Mouse (Mus musculus) hindbrain, embryonic 14.5 days (tissue): ENCODE results near the gene Polr2b. TPM values are rescaled to one million over a fixed set of nuclear protein-coding genes. Genes with fewer than 3 reads are reported as not detected.
A peak's percentile ranks its signal among the peaks of the same experiment; 100 is the strongest.

ENCODE experiments used
- ATAC-seq: fragments of 200-750 bp; cut with Nextera tagmentation; 2 replicates; pipeline ENCODE4 v1.8.0; 2017; ENCODE audit warnings: moderate number of reproducible peaks, mild to moderate bottlenecking, moderate TSS enrichment, moderate library complexity; ENCODE audit not compliant: low FRiP score
- DNase-seq: peaks from one replicate; pipeline ENCODE4 v3.0.0-alpha.2; 2015; ENCODE audit warnings: low spot score
- H3K27ac ChIP-seq: fragments of 300-500 bp; sonication (generic); 2 replicates; pipeline ENCODE4 v1.5.1; 2014; ENCODE audit warnings: mild to moderate bottlenecking, moderate library complexity
- H3K27me3 ChIP-seq: fragments of 300-500 bp; sonication (generic); 2 replicates; pipeline ENCODE4 v1.6.1; 2014; ENCODE audit warnings: mild to moderate bottlenecking, low read length, mixed read lengths; ENCODE audit not compliant: control insufficient read depth, insufficient read depth
- H3K36me3 ChIP-seq: fragments of 300-500 bp; sonication (generic); replicated peaks from 2 replicates; pipeline ENCODE4 v1.6.1; 2014; ENCODE audit not compliant: control insufficient read depth, insufficient read depth
- H3K4me1 ChIP-seq: fragments of 300-500 bp; sonication (generic); replicated peaks from 2 replicates; pipeline ENCODE4 v1.6.1; 2014; ENCODE audit warnings: antibody characterized with exemption, low read length, mixed read lengths; ENCODE audit not compliant: control insufficient read depth, insufficient read depth
- H3K4me2 ChIP-seq: fragments of 300-500 bp; sonication (generic); replicated peaks from 2 replicates; pipeline ENCODE4 v1.6.1; 2014; ENCODE audit warnings: mild to moderate bottlenecking, moderate library complexity
- H3K4me3 ChIP-seq: fragments of 300-500 bp; sonication (generic); replicated peaks from 2 replicates; pipeline ENCODE4 v1.5.1; 2014; ENCODE audit warnings: mild to moderate bottlenecking, low read length
- H3K9ac ChIP-seq: fragments of 300-500 bp; sonication (generic); 2 replicates; pipeline ENCODE4 v1.6.1; 2014
- H3K9me3 ChIP-seq: fragments of 300-500 bp; sonication (generic); 2 replicates; pipeline ENCODE4 v1.6.1; 2016; ENCODE audit warnings: low read length; ENCODE audit not compliant: control insufficient read depth
- WGBS: fragments of 180-500 bp; shearing (Covaris S2); extraction: QIAGEN DNeasy Blood & Tissue Kit; methylation state at CpG from one replicate; pipeline ENCODE4 v1.1.7; 2014; 5-methylcytosine and 5-hydroxymethylcytosine counted together
- polyA plus RNA-seq: library from polyadenylated mRNA; unstranded; fragments of >200 nt; fragmentation: Nextera tagmentation; extraction: Ambion mirVana; gene quantifications from 2 replicates; pipeline ENCODE4 v1.2.1, GENCODE M21; 2014

Gene Polr2b
- polyA plus RNA-seq = 57.5 and 67.8 TPM in 2 replicates

DNA sequence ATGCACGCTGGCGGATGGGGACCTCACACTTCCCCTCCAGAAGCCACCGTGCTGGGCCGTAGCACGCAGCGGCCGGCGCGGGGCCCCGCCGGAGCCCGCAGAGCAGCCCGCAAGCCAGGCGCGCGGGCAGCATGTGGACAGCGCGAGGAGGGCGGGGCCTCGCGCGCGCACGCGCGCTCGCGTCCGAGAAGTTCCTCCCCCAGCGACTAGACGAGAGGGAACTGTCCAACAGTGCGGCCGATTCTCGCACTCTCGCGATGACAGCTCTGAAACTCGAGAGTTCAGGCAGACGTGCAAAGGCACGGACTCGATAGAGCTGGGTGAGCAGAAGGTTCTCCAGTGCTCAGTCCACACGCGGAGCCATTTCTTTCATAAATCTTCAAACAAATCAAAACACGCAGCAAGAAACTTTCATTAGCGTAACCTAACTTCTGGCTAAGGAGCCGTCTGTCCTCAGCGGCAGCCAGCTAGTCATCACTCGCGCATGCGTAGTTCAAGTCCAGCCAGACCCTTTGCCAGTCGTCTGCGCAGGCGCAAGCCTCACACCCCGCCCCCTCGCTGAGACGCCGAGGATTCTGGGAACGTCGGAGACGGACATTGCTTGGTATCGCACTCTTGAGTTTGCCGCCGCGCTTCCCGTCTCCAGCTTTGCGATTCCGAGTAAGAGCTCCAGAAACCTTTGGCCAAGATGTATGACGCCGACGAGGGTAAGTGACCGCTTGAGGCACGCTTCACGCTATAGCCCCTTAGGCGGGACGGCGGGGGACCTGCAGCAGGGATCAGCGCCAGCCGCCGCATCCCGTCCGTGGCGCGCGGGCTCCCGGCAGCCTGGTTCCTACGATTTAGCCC is at the start of gene Polr2b, which contains the start of gene Noa1:
TSS of gene Polr2b (plus strand) at position 224 of the 849 bp plus-strand sequence.
TSS of gene Noa1 (minus strand) at position 161 of the 849 bp plus-strand sequence.
- DNase-seq = peak; percentile 100
- Histone ChIP-seq H3K4me2 (peak within 1 kb of the TSS; percentile 99), H3K9ac (peak within 1 kb of the TSS; percentile 79), H3K4me1 (peaks cover 24% of the 10 kb centered on the region), H3K9me3 (no peaks in the 10 kb centered on the region), H3K27me3 (no peaks in the 10 kb centered on the region), H3K36me3 (peaks cover 44% of the 10 kb centered on the region), H3K27ac (peak within 1 kb of the TSS; percentile 96), H3K4me3 (peak within 1 kb of the TSS; percentile 73)
- WGBS = under 1% methylated on average over 85 of the region's 85 CpGs
- peak; percentile 96 for ATAC-seq

DNA sequence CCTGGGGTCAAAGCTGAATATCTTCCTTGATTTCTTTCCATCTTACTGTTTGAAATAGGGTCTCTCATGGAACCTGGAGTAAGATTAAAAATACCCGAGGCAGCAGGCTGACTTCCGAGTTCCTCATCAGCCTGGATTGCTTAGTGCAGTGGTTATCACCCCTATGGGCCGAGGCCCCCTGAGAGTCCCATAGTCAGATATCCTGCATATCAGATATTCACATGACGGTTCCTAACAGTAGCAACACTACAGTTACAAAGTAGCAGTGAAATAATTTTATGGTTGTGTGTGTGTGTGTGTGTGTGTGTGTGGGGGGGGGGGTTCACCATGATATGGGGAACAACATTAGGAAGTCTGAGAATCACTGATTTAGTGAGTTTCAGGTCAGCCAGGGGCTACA is 48.8 kb upstream of the Polr2b start:
- Histone ChIP-seq H3K9me3 (no peaks in the 10 kb centered on the region), H3K27ac (no peak overlapping the region), H3K4me2 (no peak overlapping the region), H3K9ac (no peak overlapping the region), H3K27me3 (no peaks in the 10 kb centered on the region), H3K4me1 (no peaks in the 10 kb centered on the region), H3K4me3 (no peak overlapping the region), H3K36me3 (no peaks in the 10 kb centered on the region)
- ATAC-seq (no peak), DNase-seq (no peak)
- 77% methylated on average over 4 of the region's 4 CpGs for WGBS

DNA sequence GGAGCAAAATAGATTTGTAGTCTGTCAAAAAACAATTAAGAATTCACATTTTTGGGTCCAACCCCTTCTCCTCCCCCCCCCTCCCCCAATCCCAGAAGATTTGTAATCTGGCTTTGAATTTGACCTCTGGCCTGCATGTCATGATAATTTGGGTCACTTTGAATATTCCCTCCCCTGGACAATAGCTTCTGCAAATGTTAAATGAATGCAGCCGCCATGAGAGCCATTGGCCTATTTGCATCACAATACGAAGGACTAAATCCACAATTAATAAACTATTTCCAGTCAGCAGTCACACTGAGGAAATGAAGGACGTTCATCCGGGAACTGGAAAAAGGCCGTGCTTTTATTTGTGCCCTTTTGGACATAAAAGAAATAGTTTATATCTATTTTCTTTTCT is 47.8 kb upstream of the Polr2b start:
- Histone ChIP-seq H3K36me3 (no peaks in the 10 kb centered on the region), H3K4me3 (no peak overlapping the region), H3K27me3 (0 out of 2 replicates have a peak, but pooled peaks cover 6% of the 10 kb centered on the region), H3K9ac (no peak overlapping the region), H3K27ac (no peak overlapping the region), H3K9me3 (no peaks in the 10 kb centered on the region), H3K4me2 (no peak overlapping the region), H3K4me1 (no peaks in the 10 kb centered on the region)
- WGBS = 19% methylated on average over 5 of the region's 5 CpGs
- ATAC-seq (no peak), DNase-seq (no peak)

DNA sequence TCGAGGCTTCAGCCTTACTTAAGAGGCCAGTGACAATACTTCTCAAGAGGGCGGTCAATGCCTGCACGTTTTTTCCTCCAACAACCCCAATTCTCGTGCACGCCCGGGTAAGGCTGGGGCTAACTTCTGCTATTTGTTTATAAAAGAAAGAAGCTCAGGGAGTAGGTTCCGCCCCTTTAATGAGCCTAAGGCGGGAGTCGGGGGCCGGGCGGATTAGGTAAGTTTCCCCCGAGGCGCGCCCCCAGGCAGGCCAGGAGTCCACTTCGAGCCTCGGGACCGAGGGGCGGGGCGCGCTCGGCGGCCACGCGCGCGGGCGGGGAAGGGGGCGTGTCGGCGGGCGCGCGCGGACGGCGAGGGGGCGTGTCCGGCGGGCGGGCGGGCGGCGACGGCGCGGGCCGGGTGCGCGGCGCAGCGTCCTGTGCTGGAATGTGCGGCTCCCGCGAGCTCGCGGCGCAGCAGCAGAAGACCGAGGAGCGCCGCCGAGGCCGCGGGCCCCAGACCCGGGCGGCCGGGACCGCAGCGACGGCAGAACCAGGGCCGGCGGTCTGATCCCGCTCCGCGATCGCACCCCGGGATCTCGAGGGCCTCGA is 44.8 kb upstream of the Polr2b start, which contains the start of gene Rest:
TSS of gene Rest (plus strand) at position 411 of the 590 bp plus-strand sequence.
- ATAC-seq (peak; percentile 91), DNase-seq (peak; percentile 75)
- Histone ChIP-seq H3K27me3 (0 out of 2 replicates have a peak, but pooled peaks cover 6% of the 10 kb centered on the region), H3K9me3 (no peaks in the 10 kb centered on the region), H3K27ac (peak within 1 kb of the TSS; percentile 84), H3K9ac (peak within 1 kb of the TSS; percentile 76), H3K4me2 (peak within 1 kb of the TSS; percentile 87), H3K36me3 (peaks cover 13% of the 10 kb centered on the region; the same call in 1 of the 2 replicates), H3K4me3 (peak within 1 kb of the TSS; percentile 93), H3K4me1 (peaks cover 4% of the 10 kb centered on the region; the same call in 1 of the 2 replicates)
- under 1% methylated on average over 57 of the region's 78 CpGs for WGBS

DNA sequence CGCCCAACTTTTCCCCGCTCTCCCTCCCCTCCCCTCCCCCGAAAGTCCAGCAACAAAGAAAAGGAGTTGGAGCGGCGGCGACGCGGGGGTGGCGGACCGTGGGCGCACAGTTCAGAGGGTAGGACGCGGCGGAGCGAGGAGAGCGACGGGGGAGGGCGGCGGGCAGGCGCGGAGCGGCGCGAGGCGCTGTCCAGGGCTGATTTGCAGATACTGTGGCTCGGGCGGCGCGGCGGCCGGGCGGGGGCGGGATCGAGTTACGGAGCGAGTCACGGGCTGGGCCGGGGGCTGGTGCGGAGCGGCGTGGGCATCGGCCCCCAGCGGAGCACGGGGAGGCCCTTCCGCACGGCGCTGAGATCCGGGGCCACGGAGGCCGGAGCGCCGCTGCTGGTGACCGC is 44.3 kb upstream of the Polr2b start:
- Histone ChIP-seq H3K9ac (peak overlapping the region; percentile 76), H3K4me1 (peaks cover 4% of the 10 kb centered on the region; the same call in 1 of the 2 replicates), H3K4me2 (peak overlapping the region; percentile 87), H3K9me3 (no peaks in the 10 kb centered on the region), H3K36me3 (peaks cover 13% of the 10 kb centered on the region; the same call in 1 of the 2 replicates), H3K27me3 (0 out of 2 replicates have a peak, but pooled peaks cover 6% of the 10 kb centered on the region), H3K4me3 (peak overlapping the region; percentile 93), H3K27ac (peak overlapping the region; percentile 84)
- under 1% methylated on average over 49 of the region's 53 CpGs for WGBS
- DNase-seq (peak; percentile 53), ATAC-seq (peak; percentile 79)

DNA sequence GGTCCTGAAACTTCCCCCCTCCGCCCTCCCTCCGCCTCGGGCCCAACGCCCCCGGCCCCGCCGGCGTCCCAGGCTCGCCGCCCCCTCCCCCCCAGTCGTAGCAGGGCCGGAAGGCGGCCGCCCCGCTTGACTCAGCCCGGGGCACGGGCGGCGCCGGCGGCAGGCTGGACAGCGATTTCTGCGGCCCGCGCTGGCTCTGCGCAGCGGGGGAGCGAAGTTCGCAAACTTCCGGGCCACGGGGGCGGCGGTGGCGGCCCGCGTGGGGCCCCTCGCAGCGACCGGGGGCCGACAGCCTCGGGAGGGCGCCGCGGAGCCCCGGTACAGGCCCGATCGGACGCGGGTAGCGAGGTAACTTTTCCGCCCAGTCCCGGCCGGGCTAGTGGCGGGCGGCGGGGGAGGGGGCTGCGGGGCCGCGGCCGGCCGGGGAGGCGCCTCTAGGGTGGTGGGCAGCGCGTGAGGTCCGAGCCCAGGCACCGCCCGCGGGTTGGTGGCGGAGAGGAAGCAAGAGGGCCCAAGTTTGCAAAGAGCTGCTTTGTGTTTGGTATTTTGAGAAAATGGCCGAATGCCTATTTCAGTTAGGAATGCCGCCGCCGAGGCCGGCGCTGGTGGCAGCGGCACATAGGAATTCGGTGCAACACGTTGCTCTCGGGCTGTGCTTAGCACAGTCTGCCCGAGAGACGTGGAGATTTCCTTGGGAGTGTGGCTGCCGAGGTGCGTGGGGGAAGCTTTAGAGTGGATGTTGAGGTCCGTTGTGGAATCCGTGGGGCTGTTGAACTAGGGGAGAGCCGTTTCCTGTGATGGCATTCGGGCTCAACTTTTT is 43.7 kb upstream of the Polr2b start:
- Histone ChIP-seq H3K9me3 (no peaks in the 10 kb centered on the region), H3K4me2 (peak overlapping the region; percentile 87), H3K9ac (peak overlapping the region; percentile 76), H3K27ac (peak overlapping the region; percentile 84), H3K4me1 (peaks cover 4% of the 10 kb centered on the region; the same call in 1 of the 2 replicates), H3K4me3 (peak overlapping the region; percentile 93), H3K27me3 (0 out of 2 replicates have a peak, but pooled peaks cover 6% of the 10 kb centered on the region), H3K36me3 (peaks cover 14% of the 10 kb centered on the region)
- WGBS = under 1% methylated on average over 80 of the region's 87 CpGs
- peak; percentile 56 for ATAC-seq
- peak; percentile 67 for DNase-seq

DNA sequence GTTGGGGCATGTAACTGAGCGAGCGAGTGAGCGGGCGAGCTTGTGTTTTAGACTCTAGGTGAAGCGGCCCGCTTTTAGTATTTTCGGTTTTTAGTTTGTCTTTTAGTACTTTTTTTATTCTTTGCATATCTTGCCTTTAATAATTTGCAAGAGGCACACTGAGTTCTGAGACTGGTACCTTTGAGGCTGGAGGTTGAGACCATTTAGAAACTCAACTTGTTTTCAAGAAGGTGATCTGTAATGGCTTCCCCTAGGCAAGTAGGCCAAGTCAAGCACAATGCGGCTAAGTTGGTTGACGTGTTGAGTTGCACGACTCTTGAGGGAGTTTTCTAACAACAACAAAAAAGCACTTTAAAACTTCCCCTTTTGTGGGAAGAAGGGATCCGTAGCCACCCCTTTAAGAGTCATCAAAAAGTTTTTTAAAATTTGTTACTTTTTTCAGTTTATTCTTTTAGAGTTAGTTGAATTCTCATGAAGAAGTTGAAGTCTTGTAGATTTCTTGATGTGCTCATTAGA is 43.0 kb upstream of the Polr2b start:
- Histone ChIP-seq H3K4me3 (peak overlapping the region; percentile 93), H3K4me2 (peak overlapping the region; percentile 87), H3K9me3 (no peaks in the 10 kb centered on the region), H3K4me1 (peaks cover 4% of the 10 kb centered on the region; the same call in 1 of the 2 replicates), H3K27ac (peak overlapping the region; percentile 84), H3K27me3 (0 out of 2 replicates have a peak, but pooled peaks cover 6% of the 10 kb centered on the region), H3K36me3 (peaks cover 16% of the 10 kb centered on the region), H3K9ac (peak overlapping the region; percentile 76)
- DNase-seq (peak; percentile 40), ATAC-seq (no peak)
- 2% methylated on average over 11 of the region's 11 CpGs for WGBS

DNA sequence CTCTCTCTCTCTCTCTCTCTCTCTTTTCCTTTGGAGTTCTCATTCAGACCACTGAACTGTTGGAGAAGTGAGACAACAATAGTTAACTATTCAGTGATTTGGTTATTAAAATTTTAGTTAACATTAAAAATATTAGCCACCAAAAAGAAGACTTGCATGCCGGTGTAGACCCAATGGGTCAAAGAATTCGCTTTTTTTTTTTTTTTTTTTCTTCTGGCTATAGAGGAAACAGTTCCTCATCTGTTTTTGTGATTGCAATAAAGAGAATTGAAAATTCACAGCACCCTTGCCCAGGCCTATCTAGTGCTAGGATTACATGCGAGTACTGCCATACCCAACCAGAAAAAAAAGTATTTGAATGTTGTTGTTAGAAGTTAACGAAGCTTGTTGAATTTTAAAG is 42.5 kb upstream of the Polr2b start:
- Histone ChIP-seq H3K27me3 (0 out of 2 replicates have a peak, but pooled peaks cover 6% of the 10 kb centered on the region), H3K9me3 (no peaks in the 10 kb centered on the region), H3K4me2 (peak overlapping the region; percentile 87), H3K4me3 (peak overlapping the region; percentile 93), H3K4me1 (peaks cover 4% of the 10 kb centered on the region; the same call in 1 of the 2 replicates), H3K36me3 (peaks cover 16% of the 10 kb centered on the region), H3K9ac (no peak overlapping the region), H3K27ac (no peak overlapping the region)
- DNase-seq (no peak), ATAC-seq (no peak)
- WGBS = 66% methylated on average over 4 of the region's 4 CpGs
